Mouse (Mus musculus): Measurements from ENCODE around the gene Zfp526. TPM values are rescaled to one million over a fixed set of nuclear protein-coding genes. Genes with fewer than 3 reads are reported as not detected.

Zfp526 gene
- total and polyA plus RNA-seq, 3 experiments, result 9.5 to 14.8 TPM; not detected in 1

DNA sequence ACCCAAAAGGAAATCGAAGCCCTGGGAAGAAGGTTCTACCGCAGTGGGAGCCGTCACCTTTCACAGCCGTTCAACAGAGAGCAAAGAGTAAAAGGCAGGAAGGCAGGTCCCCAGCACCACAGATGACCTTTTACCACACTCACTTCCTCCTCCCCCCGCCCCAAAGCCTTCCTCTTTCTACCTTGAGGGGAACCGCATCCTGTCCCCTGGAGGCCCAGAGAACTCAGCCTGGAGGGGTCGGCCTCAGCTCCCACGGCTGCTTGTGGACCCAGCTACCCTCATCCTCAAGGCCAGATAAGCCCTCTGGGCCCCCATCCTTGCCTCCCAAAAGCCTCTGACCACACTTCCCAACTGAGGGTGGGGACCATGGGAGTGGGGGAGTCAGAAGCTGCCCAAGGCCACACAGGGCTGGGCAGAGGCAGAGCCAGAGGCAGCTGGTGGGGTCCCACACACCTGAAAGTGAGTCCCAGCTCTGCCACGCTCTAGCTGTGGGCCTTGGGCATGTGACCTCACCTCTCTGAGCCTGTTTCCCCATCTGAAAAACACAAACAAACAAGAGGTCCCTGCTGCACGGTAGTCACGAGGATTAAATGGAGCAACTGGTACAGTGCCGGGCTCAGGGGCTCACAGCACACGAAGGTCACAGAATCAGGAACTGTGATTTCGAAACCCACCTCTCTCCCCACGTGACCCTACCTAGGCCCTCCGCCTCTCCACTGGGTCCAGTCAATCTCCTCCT is 15.7 kb upstream of the Zfp526 start:
- no peaks in the 10 kb centered on the region for H3K79me2 ChIP-seq (ENCODE audit: control insufficient read depth, insufficient read depth, low read length, poor library complexity)
- no peak overlapping the region for H3K27ac ChIP-seq (ENCODE audit: control insufficient read depth, low read depth, low read length)
- H3K4me1 ChIP-seq (ENCODE audit: control insufficient read depth in 1 of 2, insufficient read depth in 2 of 2, low read length in 2 of 2), result peaks cover 0 to 10% of the 10 kb centered on the region in 2 experiments; a peak in 2 of 4 replicates
- no peak for DNase-seq (ENCODE audit: low read depth, low spot score)
- H3K4me3 ChIP-seq (ENCODE audit: control insufficient read depth in 1 of 2, insufficient read depth in 1 of 2, low read depth in 2 of 2, low read length in 2 of 2), result no peak overlapping the region
- no peaks in the 10 kb centered on the region for H3K9me3 ChIP-seq (replicated peaks; ENCODE audit: insufficient read depth, low read length)
- no peak for TF ChIP-seq MXI1 (IDR thresholded peaks at IDR 0.05; ENCODE audit: low read depth, low read length)
- TF ChIP-seq RAD21 (IDR thresholded peaks at IDR 0.05; ENCODE audit: low read depth, low read length), result no peak
- TF ChIP-seq POLR2AphosphoS5 (IDR thresholded peaks at IDR 0.05; ENCODE audit: borderline replicate concordance, low read depth, low read length), result no peak
- TF ChIP-seq MAX (IDR thresholded peaks at IDR 0.05; ENCODE audit: low read length), result no peak
- TF ChIP-seq ZKSCAN1 (IDR thresholded peaks at IDR 0.05; ENCODE audit: low read depth, low read length), result no peak
- no peak for TF ChIP-seq CHD1 (IDR thresholded peaks at IDR 0.05; ENCODE audit: low read depth, low read length)
- no peak for TF ChIP-seq MYB (IDR thresholded peaks at IDR 0.05; ENCODE audit: low read depth, low read length)
- no peak for TF ChIP-seq MAZ (IDR thresholded peaks at IDR 0.05; ENCODE audit: low read depth, low read length)
- TF ChIP-seq MYC (IDR thresholded peaks at IDR 0.05; ENCODE audit: low read depth, low read length), result no peak
- no peak for TF ChIP-seq KAT2A (conservative IDR thresholded peaks at IDR 0.05; ENCODE audit: low read depth, low read length)
- no peak for TF ChIP-seq MAFK (IDR thresholded peaks at IDR 0.05; ENCODE audit: borderline replicate concordance, low read depth, low read length)
- no peak for TF ChIP-seq CHD2 (IDR thresholded peaks at IDR 0.05; ENCODE audit: low read length)
- no peak for TF ChIP-seq TCF12 (IDR thresholded peaks at IDR 0.05; ENCODE audit: low read depth, low read length)
- TF ChIP-seq GATA1 (IDR thresholded peaks at IDR 0.05; ENCODE audit: low read depth, low read length), result no peak
- TF ChIP-seq UBTF (IDR thresholded peaks at IDR 0.05; ENCODE audit: borderline replicate concordance, insufficient read depth, low read depth, low read length), result no peak
- no peaks in the 10 kb centered on the region for H3K27me3 ChIP-seq (ENCODE audit: control insufficient read depth in 1 of 2, insufficient read depth in 2 of 2, low read length in 2 of 2)
- no peak overlapping the region for H3K9ac ChIP-seq (ENCODE audit: control insufficient read depth, low read depth, low read length, poor library complexity, severe bottlenecking)
- H3K36me3 ChIP-seq (ENCODE audit: control insufficient read depth in 1 of 2, insufficient read depth in 2 of 2, low read length in 2 of 2), result peaks cover 0 to 8% of the 10 kb centered on the region in 2 experiments; a peak in 3 of 4 replicates

- DNase-seq (ENCODE audit: low read depth, low spot score), result no peak
- H3K79me2 ChIP-seq (ENCODE audit: control insufficient read depth, insufficient read depth, low read length, poor library complexity), result no peaks in the 10 kb centered on the region
- no peak for TF ChIP-seq MAZ (IDR thresholded peaks at IDR 0.05; ENCODE audit: low read depth, low read length)
- TF ChIP-seq ZC3H11A (IDR thresholded peaks at IDR 0.05; ENCODE audit: low read depth, low read length), result no peak
- no peak for TF ChIP-seq TAL1 (IDR thresholded peaks at IDR 0.05; ENCODE audit: low read length)
- no peak for TF ChIP-seq ZMIZ1 (IDR thresholded peaks at IDR 0.05; ENCODE audit: low read depth, low read length)
- no peak for TF ChIP-seq MXI1 (IDR thresholded peaks at IDR 0.05; ENCODE audit: low read depth, low read length)
- TF ChIP-seq USF2 (IDR thresholded peaks at IDR 0.05; ENCODE audit: borderline replicate concordance in 1 of 2, insufficient read depth in 1 of 2, low read depth in 1 of 2, low read length in 2 of 2), result no peak
- TF ChIP-seq SIN3A (IDR thresholded peaks at IDR 0.05; ENCODE audit: low read length), result no peak
- no peak for TF ChIP-seq MYB (IDR thresholded peaks at IDR 0.05; ENCODE audit: low read depth, low read length)
- no peak for TF ChIP-seq NELFE (IDR thresholded peaks at IDR 0.05; ENCODE audit: low read depth, low read length)
- TF ChIP-seq ETS1 (IDR thresholded peaks at IDR 0.05; ENCODE audit: low read depth, low read length), result no peak
- no peak for TF ChIP-seq POLR2AphosphoS2 (IDR thresholded peaks at IDR 0.05; ENCODE audit: low read length)
- no peak for TF ChIP-seq USF1 (IDR thresholded peaks at IDR 0.05; ENCODE audit: low read depth, low read length)
- H3K36me3 ChIP-seq (ENCODE audit: control insufficient read depth in 1 of 2, insufficient read depth in 2 of 2, low read length in 2 of 2), result peaks cover 0 to 8% of the 10 kb centered on the region in 2 experiments; a peak in 3 of 4 replicates
- H3K27ac ChIP-seq (ENCODE audit: control insufficient read depth, low read depth, low read length), result no peak overlapping the region
- H3K4me3 ChIP-seq (ENCODE audit: control insufficient read depth in 1 of 2, insufficient read depth in 1 of 2, low read depth in 2 of 2, low read length in 2 of 2), result no peak overlapping the region
- no peak overlapping the region for H3K9ac ChIP-seq (ENCODE audit: control insufficient read depth, low read depth, low read length, poor library complexity, severe bottlenecking)
- peaks cover 0 to 10% of the 10 kb centered on the region in 2 experiments; a peak in 2 of 4 replicates for H3K4me1 ChIP-seq (ENCODE audit: control insufficient read depth in 1 of 2, insufficient read depth in 2 of 2, low read length in 2 of 2)
- H3K27me3 ChIP-seq (ENCODE audit: control insufficient read depth in 1 of 2, insufficient read depth in 2 of 2, low read length in 2 of 2), result no peaks in the 10 kb centered on the region
- no peaks in the 10 kb centered on the region for H3K9me3 ChIP-seq (replicated peaks; ENCODE audit: insufficient read depth, low read length)
These were observed 15.0 kb upstream of the Zfp526 start for GRCm38 (mm10) chr7:25206094-25206830.
